Mouse (Mus musculus) hindbrain, postnatal 0 days (tissue): Measurements from ENCODE around the gene Pard3b. TPM values are rescaled to one million over a fixed set of nuclear protein-coding genes. Genes with fewer than 3 reads are reported as not detected.

Source experiments
- ATAC-seq: fragments of 200-750 bp; cut with Nextera tagmentation; 2 replicates; pipeline ENCODE4 v1.8.0; 2017; ENCODE audit warnings: mild to moderate bottlenecking, moderate TSS enrichment, moderate library complexity
- DNase-seq: peaks from one replicate; pipeline ENCODE4 v3.0.0-alpha.2; 2015; ENCODE audit warnings: low spot score
- H3K27ac ChIP-seq: fragments of 300-500 bp; sonication (generic); 2 replicates; pipeline ENCODE4 v1.5.1; 2014; ENCODE audit warnings: mild to moderate bottlenecking
- H3K27me3 ChIP-seq: fragments of 300-500 bp; sonication (generic); 2 replicates; pipeline ENCODE4 v1.6.1; 2014; ENCODE audit warnings: low read length, mixed read lengths; ENCODE audit not compliant: insufficient read depth
- H3K36me3 ChIP-seq: fragments of 300-500 bp; sonication (generic); 2 replicates; pipeline ENCODE4 v1.6.1; 2014; ENCODE audit warnings: low read length, mixed read lengths; ENCODE audit not compliant: insufficient read depth
- H3K4me1 ChIP-seq: fragments of 300-500 bp; sonication (generic); 2 replicates; pipeline ENCODE4 v1.6.1; 2014; ENCODE audit warnings: antibody characterized with exemption, low read length, mixed read lengths; ENCODE audit not compliant: insufficient read depth
- H3K4me2 ChIP-seq: fragments of 300-500 bp; sonication (generic); 2 replicates; pipeline ENCODE4 v1.6.1; 2014; ENCODE audit warnings: low read depth, mild to moderate bottlenecking, low read length, moderate library complexity, mixed read lengths
- H3K4me3 ChIP-seq: fragments of 300-500 bp; sonication (generic); 2 replicates; pipeline ENCODE4 v1.5.1; 2014; ENCODE audit warnings: low read length
- H3K9ac ChIP-seq: fragments of 300-500 bp; sonication (generic); replicated peaks from 2 replicates; pipeline ENCODE4 v1.6.1; 2014; ENCODE audit warnings: mild to moderate bottlenecking, low read length, moderate library complexity, mixed read lengths
- H3K9me3 ChIP-seq: fragments of 300-500 bp; sonication (generic); 2 replicates; pipeline ENCODE4 v1.6.1; 2016; ENCODE audit warnings: low read length, mixed read lengths
- CTCF ChIP-seq: IDR thresholded peaks from 2 replicates; pipeline ENCODE4 v1.5.1; 2016; ENCODE audit warnings: antibody characterized with exemption, control low read depth, low read depth
- WGBS: fragments of 180-500 bp; shearing (Covaris S2); extraction: QIAGEN DNeasy Blood & Tissue Kit; methylation state at CpG from one replicate; pipeline ENCODE4 v1.1.7; 2014; 5-methylcytosine and 5-hydroxymethylcytosine counted together
- polyA plus RNA-seq: library from polyadenylated mRNA; unstranded; fragments of >200 nt; fragmentation: Nextera tagmentation; extraction: Ambion mirVana; gene quantifications from 2 replicates; pipeline ENCODE4 v1.2.1, GENCODE M21; 2015
- total RNA-seq: library from RNA; depleted of rRNA; stranded (reverse); fragments of >200 nt; gene quantifications from 2 replicates; pipeline ENCODE4 v1.2.3, GENCODE M21; 2014

The Pard3b gene
- total and polyA plus RNA-seq, 2 experiments from 2014 or later: 5.6 to 9.6 TPM

GRCm38 (mm10) chr1:62282835-62283234, 644.2 kb downstream of the Pard3b start:
- no peaks in the 10 kb centered on the region for H3K36me3 ChIP-seq
- whole genome bisulfite sequencing: 86% methylated on average over 6 of the region's 6 CpGs
- ATAC-seq (no peak), DNase-seq (no peak)
- no peak overlapping the region for H3K4me2 ChIP-seq
- no peaks in the 10 kb centered on the region for H3K27me3 ChIP-seq
- no peak for TF ChIP-seq CTCF
- no peak overlapping the region for H3K27ac ChIP-seq
- H3K9ac ChIP-seq: no peak overlapping the region
- no peak overlapping the region for H3K4me3 ChIP-seq
- no peaks in the 10 kb centered on the region for H3K4me1 ChIP-seq
- H3K9me3 ChIP-seq: no peaks in the 10 kb centered on the region

GRCm38 (mm10) chr1:62283624-62284023, 645.0 kb downstream of the Pard3b start:
- Histone ChIP-seq H3K4me2 (no peak overlapping the region), H3K4me3 (no peak overlapping the region), H3K27ac (no peak overlapping the region), H3K4me1 (no peaks in the 10 kb centered on the region), H3K36me3 (no peaks in the 10 kb centered on the region), H3K27me3 (no peaks in the 10 kb centered on the region), H3K9ac (no peak overlapping the region), H3K9me3 (no peaks in the 10 kb centered on the region)
- 96% methylated on average over 2 of the region's 2 CpGs for WGBS
- DNase-seq: no peak
- TF ChIP-seq CTCF: no peak
- ATAC-seq: no peak

- no peak overlapping the region for H3K4me3 ChIP-seq
- H3K27ac ChIP-seq: no peak overlapping the region
- H3K9me3 ChIP-seq: no peaks in the 10 kb centered on the region
- H3K4me1 ChIP-seq: no peaks in the 10 kb centered on the region
- 78% methylated on average over 6 of the region's 6 CpGs for WGBS
- H3K36me3 ChIP-seq: no peaks in the 10 kb centered on the region
- no peak for TF ChIP-seq CTCF
- no peaks in the 10 kb centered on the region for H3K27me3 ChIP-seq
- no peak for DNase-seq
- no peak for ATAC-seq
- no peak overlapping the region for H3K4me2 ChIP-seq
- no peak overlapping the region for H3K9ac ChIP-seq
Measured at GRCm38 (mm10) chr1:62309376-62309775, 670.8 kb downstream of the Pard3b start.

- ATAC-seq: no peak
- H3K4me3 ChIP-seq: no peak overlapping the region
- no peak overlapping the region for H3K27ac ChIP-seq
- no peak overlapping the region for H3K9ac ChIP-seq
- no peaks in the 10 kb centered on the region for H3K9me3 ChIP-seq
- no peak for DNase-seq
- no peaks in the 10 kb centered on the region for H3K36me3 ChIP-seq
- H3K27me3 ChIP-seq: no peaks in the 10 kb centered on the region
- H3K4me1 ChIP-seq: no peaks in the 10 kb centered on the region
- no peak for TF ChIP-seq CTCF
- H3K4me2 ChIP-seq: no peak overlapping the region
- WGBS: 56% methylated on average over 5 of the region's 5 CpGs
Measured at GRCm38 (mm10) chr1:62325237-62325636, 686.6 kb downstream of the Pard3b start.

GRCm38 (mm10) chr1:62327743-62328142, 689.1 kb downstream of the Pard3b start:
- ATAC-seq (no peak), DNase-seq (no peak)
- 85% methylated on average over 5 of the region's 5 CpGs for WGBS
- no peak for TF ChIP-seq CTCF
- H3K4me2 ChIP-seq: no peak overlapping the region
- H3K27me3 ChIP-seq: no peaks in the 10 kb centered on the region
- no peak overlapping the region for H3K27ac ChIP-seq
- no peaks in the 10 kb centered on the region for H3K9me3 ChIP-seq
- H3K4me3 ChIP-seq: no peak overlapping the region
- no peaks in the 10 kb centered on the region for H3K4me1 ChIP-seq
- no peaks in the 10 kb centered on the region for H3K36me3 ChIP-seq
- no peak overlapping the region for H3K9ac ChIP-seq

GRCm38 (mm10) chr1:62328808-62329207, 690.2 kb downstream of the Pard3b start:
- 73% methylated on average over 3 of the region's 3 CpGs for WGBS
- H3K9me3 ChIP-seq: no peaks in the 10 kb centered on the region
- no peaks in the 10 kb centered on the region; the same call in 1 of the 2 replicates for H3K4me1 ChIP-seq
- DNase-seq (no peak), ATAC-seq (no peak)
- no peak overlapping the region for H3K4me3 ChIP-seq
- H3K4me2 ChIP-seq: no peak overlapping the region
- no peak overlapping the region for H3K9ac ChIP-seq
- TF ChIP-seq CTCF: no peak
- H3K36me3 ChIP-seq: no peaks in the 10 kb centered on the region
- no peaks in the 10 kb centered on the region for H3K27me3 ChIP-seq
- no peak overlapping the region for H3K27ac ChIP-seq

GRCm38 (mm10) chr1:62333016-62333415, 694.4 kb downstream of the Pard3b start:
- Histone ChIP-seq H3K27me3 (no peaks in the 10 kb centered on the region), H3K9ac (no peak overlapping the region), H3K4me2 (no peak overlapping the region), H3K4me3 (no peak overlapping the region), H3K36me3 (no peaks in the 10 kb centered on the region), H3K27ac (no peak overlapping the region), H3K4me1 (no peaks in the 10 kb centered on the region; the same call in 1 of the 2 replicates), H3K9me3 (no peaks in the 10 kb centered on the region)
- ATAC-seq (no peak), DNase-seq (no peak)
- TF ChIP-seq CTCF: no peak
- WGBS: 35% methylated on average over 2 of the region's 2 CpGs
